Mouse (Mus musculus) lung, embryonic 14.5 days (tissue): ENCODE measurements around the gene Arid1b. TPM values are rescaled to one million over a fixed set of nuclear protein-coding genes. Genes with fewer than 3 reads are reported as not detected.

Experiments used
- ATAC-seq: fragments of 200-750 bp; cut with Nextera tagmentation; 2 replicates; pipeline ENCODE4 v1.8.0; 2017; ENCODE audit warnings: mild to moderate bottlenecking, moderate TSS enrichment, moderate library complexity; ENCODE audit not compliant: insufficient read depth
- DNase-seq: peaks from one replicate; pipeline ENCODE4 v3.0.0-alpha.2; 2015
- H3K27ac ChIP-seq: fragments of 300-500 bp; sonication (generic); 2 replicates; pipeline ENCODE4 v1.5.1; 2014; ENCODE audit warnings: low read depth, mild to moderate bottlenecking, moderate library complexity
- H3K27me3 ChIP-seq: fragments of 300-500 bp; sonication (generic); 2 replicates; pipeline ENCODE4 v1.6.1; 2014; ENCODE audit warnings: low read length, control low read depth; ENCODE audit not compliant: insufficient read depth
- H3K36me3 ChIP-seq: fragments of 300-500 bp; sonication (generic); 2 replicates; pipeline ENCODE4 v1.6.1; 2014; ENCODE audit warnings: control low read depth; ENCODE audit not compliant: insufficient read depth
- H3K4me1 ChIP-seq: fragments of 300-500 bp; sonication (generic); 2 replicates; pipeline ENCODE4 v1.6.1; 2014; ENCODE audit warnings: antibody characterized with exemption, control low read depth; ENCODE audit not compliant: insufficient read depth
- H3K4me2 ChIP-seq: fragments of 300-500 bp; sonication (generic); 2 replicates; pipeline ENCODE4 v1.6.1; 2014; ENCODE audit warnings: mild to moderate bottlenecking
- H3K4me3 ChIP-seq: fragments of 300-500 bp; sonication (generic); 2 replicates; pipeline ENCODE4 v1.5.1; 2014; ENCODE audit warnings: low read depth, low read length
- H3K9ac ChIP-seq: fragments of 300-500 bp; sonication (generic); 2 replicates; pipeline ENCODE4 v1.6.1; 2014
- H3K9me3 ChIP-seq: fragments of 300-500 bp; sonication (generic); 2 replicates; pipeline ENCODE4 v1.6.1; 2016; ENCODE audit warnings: low read depth, low read length, control low read depth
- CTCF ChIP-seq: IDR thresholded peaks from 2 replicates; pipeline ENCODE4 v1.5.1; 2016; ENCODE audit warnings: antibody characterized with exemption, low read depth
- WGBS: fragments of 180-500 bp; shearing (Covaris S2); extraction: QIAGEN DNeasy Blood & Tissue Kit; methylation state at CpG from one replicate; pipeline ENCODE4 v1.1.7; 2014; 5-methylcytosine and 5-hydroxymethylcytosine counted together
- polyA plus RNA-seq: library from polyadenylated mRNA; unstranded; fragments of >200 nt; fragmentation: Nextera tagmentation; extraction: Ambion mirVana; gene quantifications from 2 replicates; pipeline ENCODE4 v1.2.1, GENCODE M21; 2014

The Arid1b gene
- polyA plus RNA-seq, 1 experiment from 2014 or later, result 17.3 TPM

- Histone ChIP-seq H3K36me3 (no peaks in the 10 kb centered on the region), H3K27me3 (no peaks in the 10 kb centered on the region), H3K4me1 (peaks cover 45% of the 10 kb centered on the region), H3K4me3 (no peak overlapping the region), H3K9me3 (no peaks in the 10 kb centered on the region), H3K4me2 (0 out of 2 replicates have a peak overlapping the region, but pooled peaks have one; percentile 0), H3K9ac (no peak overlapping the region), H3K27ac (no peak overlapping the region)
- TF ChIP-seq CTCF, result no peak
- 26% methylated on average over 9 of the region's 9 CpGs for WGBS
- DNase-seq (peak; percentile 81), ATAC-seq (no peak)
These were observed 7.5 kb downstream of the Arid1b start for GRCm38 (mm10) chr17:5001531-5002131.

- H3K36me3 ChIP-seq, result no peaks in the 10 kb centered on the region
- DNase-seq (no peak), ATAC-seq (no peak)
- no peak overlapping the region for H3K4me2 ChIP-seq
- H3K27me3 ChIP-seq, result no peaks in the 10 kb centered on the region
- H3K9ac ChIP-seq, result no peak overlapping the region
- no peak overlapping the region for H3K4me3 ChIP-seq
- TF ChIP-seq CTCF, result no peak
- WGBS, result 65% methylated on average over 10 of the region's 10 CpGs
- no peak overlapping the region for H3K27ac ChIP-seq
- H3K9me3 ChIP-seq, result no peaks in the 10 kb centered on the region
- H3K4me1 ChIP-seq, result peaks cover 54% of the 10 kb centered on the region
These were observed 8.9 kb downstream of the Arid1b start for GRCm38 (mm10) chr17:5002937-5003508.

DNA sequence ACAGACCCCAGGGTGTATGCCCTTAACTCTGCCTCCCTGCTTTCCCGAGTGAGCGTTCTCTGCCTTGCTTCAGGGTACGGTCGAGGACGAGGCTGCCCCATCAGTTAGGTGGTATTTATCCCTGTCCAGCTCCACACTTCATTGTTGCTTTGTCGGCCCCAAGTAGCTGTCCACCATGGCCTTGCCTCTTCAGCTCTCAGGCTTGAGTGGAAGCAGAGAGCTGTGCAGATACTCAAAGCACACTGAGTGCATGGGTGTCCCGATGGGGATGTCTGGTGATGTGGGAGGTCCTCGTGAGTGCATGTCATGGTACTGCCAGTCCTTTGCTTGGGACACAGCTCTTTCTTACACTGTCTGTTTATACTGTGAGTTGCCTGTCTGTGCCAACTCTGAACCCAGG, 10.1 kb downstream of the Arid1b start:
- ATAC-seq, result no peak
- no peak overlapping the region for H3K9ac ChIP-seq
- DNase-seq, result peak; percentile 40
- no peak overlapping the region for H3K27ac ChIP-seq
- no peaks in the 10 kb centered on the region for H3K9me3 ChIP-seq
- WGBS, result 31% methylated on average over 8 of the region's 8 CpGs
- no peaks in the 10 kb centered on the region for H3K27me3 ChIP-seq
- no peak overlapping the region for H3K4me2 ChIP-seq
- H3K36me3 ChIP-seq, result no peaks in the 10 kb centered on the region
- H3K4me1 ChIP-seq, result peaks cover 55% of the 10 kb centered on the region
- H3K4me3 ChIP-seq, result no peak overlapping the region
- no peak for TF ChIP-seq CTCF

DNA sequence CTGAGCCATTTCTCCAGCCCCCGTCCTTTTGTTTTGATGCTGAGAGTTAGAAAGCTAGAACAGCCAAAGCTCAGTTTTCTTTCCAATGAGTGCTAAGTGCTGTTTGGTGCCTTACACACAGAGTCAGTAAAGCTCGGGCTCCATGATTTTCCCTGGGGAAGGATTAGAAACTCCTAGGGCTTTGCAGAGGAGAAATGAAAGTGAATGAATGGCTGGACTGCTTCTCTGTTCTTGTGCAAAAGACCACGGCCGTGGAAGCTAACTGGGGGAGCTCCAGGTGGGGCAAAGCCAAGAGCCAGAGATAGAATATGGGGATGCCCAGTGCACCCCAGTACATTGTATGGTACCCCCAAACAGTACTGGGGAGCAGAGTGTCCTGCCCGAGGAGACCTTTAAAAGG, 10.6 kb downstream of the Arid1b start:
- Histone ChIP-seq H3K27ac (no peak overlapping the region), H3K4me2 (no peak overlapping the region), H3K9me3 (no peaks in the 10 kb centered on the region), H3K4me3 (no peak overlapping the region), H3K4me1 (peaks cover 54% of the 10 kb centered on the region), H3K36me3 (no peaks in the 10 kb centered on the region), H3K27me3 (no peaks in the 10 kb centered on the region), H3K9ac (no peak overlapping the region)
- ATAC-seq, result no peak
- WGBS, result 51% methylated on average over 5 of the region's 5 CpGs
- no peak for DNase-seq
- TF ChIP-seq CTCF, result no peak

- H3K27ac ChIP-seq, result no peak overlapping the region
- no peak overlapping the region for H3K9ac ChIP-seq
- H3K36me3 ChIP-seq, result no peaks in the 10 kb centered on the region
- H3K27me3 ChIP-seq, result no peaks in the 10 kb centered on the region
- H3K4me3 ChIP-seq, result no peak overlapping the region
- no peak for DNase-seq
- no peak overlapping the region for H3K4me2 ChIP-seq
- no peak for TF ChIP-seq CTCF
- 54% methylated on average over 3 of the region's 3 CpGs for WGBS
- no peaks in the 10 kb centered on the region for H3K9me3 ChIP-seq
- no peak for ATAC-seq
- H3K4me1 ChIP-seq, result peaks cover 54% of the 10 kb centered on the region
These were observed 11.2 kb downstream of the Arid1b start for GRCm38 (mm10) chr17:5005285-5005684.

- peak; percentile 81 for DNase-seq
- peak overlapping the region; percentile 39 for H3K4me2 ChIP-seq
- H3K27me3 ChIP-seq, result no peaks in the 10 kb centered on the region
- 16% methylated on average over 15 of the region's 15 CpGs for WGBS
- peaks cover 37% of the 10 kb centered on the region for H3K4me1 ChIP-seq
- no peaks in the 10 kb centered on the region for H3K36me3 ChIP-seq
- H3K27ac ChIP-seq, result no peak overlapping the region
- peak; percentile 55; the same call in 1 of the 2 replicates for ATAC-seq
- no peak for TF ChIP-seq CTCF
- no peak overlapping the region for H3K4me3 ChIP-seq
- no peak overlapping the region for H3K9ac ChIP-seq
- H3K9me3 ChIP-seq, result no peaks in the 10 kb centered on the region
These were observed 13.1 kb downstream of the Arid1b start for GRCm38 (mm10) chr17:5007156-5007658.

GRCm38 (mm10) chr17:5008236-5008635, 14.1 kb downstream of the Arid1b start:
- peak; percentile 58; the same call in 1 of the 2 replicates for ATAC-seq
- peak; percentile 67 for DNase-seq
- H3K9ac ChIP-seq, result no peak overlapping the region
- H3K4me1 ChIP-seq, result peaks cover 29% of the 10 kb centered on the region
- no peaks in the 10 kb centered on the region for H3K9me3 ChIP-seq
- no peaks in the 10 kb centered on the region for H3K27me3 ChIP-seq
- no peak overlapping the region; the same call in 1 of the 2 replicates for H3K27ac ChIP-seq
- H3K36me3 ChIP-seq, result no peaks in the 10 kb centered on the region
- 54% methylated on average over 10 of the region's 10 CpGs for WGBS
- peak overlapping the region; percentile 28; the same call in 1 of the 2 replicates for H3K4me2 ChIP-seq
- no peak overlapping the region for H3K4me3 ChIP-seq
- TF ChIP-seq CTCF, result no peak
